Mouse (Mus musculus) cerebral cortex, adult 2 months (tissue): ENCODE results near the gene G430095P16Rik.

Experiments
- WGBS: fragments of 180-500 bp; shearing (Covaris S2); methylation state at CpG from one replicate; pipeline ENCODE4 v1.1.7; 2018; 5-methylcytosine and 5-hydroxymethylcytosine counted together

Gene G430095P16Rik

DNA sequence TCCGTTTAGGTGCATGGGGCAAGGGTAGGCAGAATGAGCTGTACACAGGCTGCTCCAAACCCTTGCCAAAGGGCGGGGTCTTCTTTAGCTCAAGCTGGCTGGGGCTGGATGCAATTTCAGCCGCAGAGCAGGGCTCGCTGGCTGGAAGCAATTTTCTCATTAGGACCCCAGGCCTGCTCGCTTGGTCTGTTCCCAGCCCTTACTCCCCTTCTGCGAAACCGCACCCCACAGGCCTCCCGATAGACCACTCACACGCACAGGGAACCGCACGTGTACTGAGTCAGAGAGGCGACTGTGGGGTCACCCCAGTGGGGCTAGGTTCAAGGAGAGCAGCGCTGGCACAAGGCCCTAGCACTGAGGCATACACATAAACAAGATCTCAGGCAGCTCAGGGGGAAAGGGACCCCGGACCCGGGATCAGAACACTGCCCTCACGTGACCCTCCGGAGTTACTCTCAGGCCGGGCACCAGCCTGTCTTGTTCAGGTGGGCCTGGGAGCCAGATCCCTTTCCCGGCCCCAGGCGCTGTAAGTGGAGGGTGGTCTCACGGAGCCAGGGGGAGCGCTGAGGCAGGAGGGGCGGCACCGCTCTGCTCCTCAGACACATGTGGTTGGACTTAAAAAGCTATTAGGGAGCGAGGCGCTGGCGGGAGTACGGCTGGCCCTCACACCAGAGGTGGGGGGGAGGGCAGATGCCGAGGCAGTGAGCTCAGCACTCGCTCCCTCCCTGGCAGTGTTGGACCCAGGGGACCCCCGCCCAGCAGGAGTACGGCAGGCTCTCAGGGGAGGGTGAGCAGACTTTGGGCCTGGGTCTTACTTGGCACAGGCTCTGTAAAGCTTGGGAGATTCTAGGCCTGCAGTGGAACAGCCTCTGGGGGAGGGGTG, 19.6 kb downstream of the G430095P16Rik start:
- WGBS, result 39% methylated on average over 32 of the region's 32 CpGs

DNA sequence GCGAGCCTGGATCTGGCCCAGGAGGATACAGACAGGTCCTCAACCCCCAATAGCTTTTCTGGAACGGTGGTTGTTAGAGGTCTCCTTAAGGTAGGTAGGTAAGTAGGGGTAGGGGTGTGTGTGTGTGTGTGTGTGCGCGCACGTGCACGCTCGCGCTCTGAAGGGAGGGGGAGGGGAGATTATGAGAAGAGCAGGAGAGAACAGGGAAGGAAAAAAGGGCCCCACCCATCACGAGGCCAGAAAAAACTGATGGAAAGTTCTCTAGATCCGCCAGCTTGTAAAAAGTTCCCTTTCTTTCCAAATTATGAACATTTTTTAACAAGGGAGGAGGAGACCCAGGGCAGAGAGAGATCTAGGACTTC, 20.2 kb downstream of the G430095P16Rik start:
- WGBS, result 45% methylated on average over 10 of the region's 10 CpGs

DNA sequence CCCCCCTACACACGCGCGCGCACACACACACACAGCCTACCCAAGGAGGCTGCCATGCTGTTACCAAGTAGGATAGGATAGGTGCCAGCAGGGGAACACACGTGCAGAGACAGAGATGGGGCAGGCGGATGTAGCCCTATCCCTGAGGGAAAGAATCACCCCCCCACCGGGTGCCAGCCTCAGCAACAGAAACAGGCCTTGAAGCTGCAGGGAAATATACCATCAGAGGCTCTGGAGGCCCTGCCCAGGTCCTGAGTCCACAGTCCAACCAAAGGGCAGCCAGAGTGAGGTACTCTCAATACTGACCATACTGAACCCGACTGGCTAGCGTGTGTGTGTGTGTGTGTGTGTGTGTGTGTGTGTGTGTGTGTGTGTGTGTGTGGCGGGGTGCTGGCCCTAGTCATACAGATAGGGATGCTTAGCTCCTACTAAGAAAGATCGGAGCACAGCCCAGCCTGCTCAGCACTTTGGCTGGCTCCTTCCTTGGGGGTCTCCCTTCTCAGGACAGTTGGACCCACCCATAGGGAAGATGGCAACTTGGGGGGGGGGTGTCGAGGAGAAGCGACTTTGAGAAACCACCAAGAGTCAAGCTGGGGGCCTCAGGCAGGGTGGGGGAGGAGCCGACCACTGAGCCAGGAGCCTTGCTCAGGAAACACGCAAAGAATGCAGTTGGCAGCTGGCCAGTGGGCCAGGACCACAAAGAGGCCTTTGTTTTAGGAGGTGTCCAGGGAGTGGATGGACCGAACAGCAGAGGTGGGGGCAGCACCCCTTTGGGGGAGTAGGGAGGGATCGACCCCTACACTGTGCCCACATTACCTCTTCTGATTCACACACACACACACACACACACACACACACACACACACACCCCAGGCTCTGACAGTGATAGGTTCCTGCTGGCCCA, 21.0 kb downstream of the G430095P16Rik start:
- WGBS, result 25% methylated on average over 16 of the region's 17 CpGs

DNA sequence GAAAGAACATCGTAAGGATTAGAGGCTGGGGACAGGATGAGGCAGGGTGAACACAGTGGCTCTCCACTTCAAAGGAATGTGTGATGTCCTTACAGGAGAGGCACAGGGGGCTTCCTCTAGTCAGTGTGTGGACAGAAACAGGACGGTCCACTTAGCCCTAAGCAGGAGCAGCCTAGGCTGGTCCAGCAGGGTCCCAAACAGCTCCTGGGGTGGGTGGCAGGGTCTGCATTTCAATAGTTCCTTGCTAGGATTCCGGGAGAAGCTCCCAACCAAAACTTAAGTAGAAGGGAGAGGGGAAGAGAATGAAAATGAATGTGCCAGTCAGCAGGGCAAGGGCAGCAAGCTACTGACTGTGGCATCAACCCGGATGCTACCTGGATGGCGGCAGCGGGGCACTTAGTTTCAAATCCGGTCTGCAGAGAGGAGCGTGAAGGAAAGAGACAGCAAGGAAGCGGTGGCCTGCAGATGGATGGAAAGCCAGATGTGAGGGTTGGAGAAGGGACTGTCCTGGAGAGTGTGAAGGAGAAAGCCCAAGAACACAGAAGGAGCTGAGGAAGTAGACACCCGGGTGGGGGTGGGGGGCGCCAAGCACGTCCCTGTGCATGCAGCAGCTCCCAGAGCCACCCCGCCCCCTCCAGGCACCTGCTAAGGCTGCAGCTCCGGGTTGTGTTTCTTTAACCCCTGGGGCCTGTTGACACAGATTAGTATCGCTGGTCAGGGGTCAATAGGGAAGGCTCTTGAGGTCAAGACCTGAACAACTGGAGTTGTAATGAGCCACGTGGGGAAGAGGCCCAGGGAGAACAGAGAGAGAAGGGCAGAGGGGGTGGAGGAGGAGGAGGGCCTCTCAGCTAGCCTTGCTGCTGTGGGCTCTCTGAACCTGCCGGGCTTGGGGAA, 22.5 kb downstream of the G430095P16Rik start:
- 22% methylated on average over 17 of the region's 17 CpGs for WGBS

DNA sequence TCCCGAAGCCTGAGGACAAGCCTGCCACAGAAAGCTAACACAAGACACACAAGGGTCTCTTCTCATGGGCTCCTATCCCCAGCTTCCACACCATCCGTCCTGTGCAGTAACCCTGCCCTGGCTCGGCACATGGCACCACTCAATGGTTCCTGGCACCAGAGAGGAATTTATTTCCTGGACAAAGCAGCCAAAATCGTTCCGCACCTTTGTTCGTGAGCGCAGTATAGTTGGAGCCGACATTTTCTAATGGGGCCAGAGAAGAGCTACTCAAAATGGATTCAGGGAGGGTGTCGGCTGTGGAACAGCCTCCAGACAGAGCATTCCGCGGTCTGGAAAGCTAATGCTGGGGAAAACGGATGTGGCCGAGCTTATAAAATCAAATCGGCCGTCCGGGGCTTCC, 26.7 kb downstream of the G430095P16Rik start:
- 29% methylated on average over 16 of the region's 16 CpGs for WGBS

DNA sequence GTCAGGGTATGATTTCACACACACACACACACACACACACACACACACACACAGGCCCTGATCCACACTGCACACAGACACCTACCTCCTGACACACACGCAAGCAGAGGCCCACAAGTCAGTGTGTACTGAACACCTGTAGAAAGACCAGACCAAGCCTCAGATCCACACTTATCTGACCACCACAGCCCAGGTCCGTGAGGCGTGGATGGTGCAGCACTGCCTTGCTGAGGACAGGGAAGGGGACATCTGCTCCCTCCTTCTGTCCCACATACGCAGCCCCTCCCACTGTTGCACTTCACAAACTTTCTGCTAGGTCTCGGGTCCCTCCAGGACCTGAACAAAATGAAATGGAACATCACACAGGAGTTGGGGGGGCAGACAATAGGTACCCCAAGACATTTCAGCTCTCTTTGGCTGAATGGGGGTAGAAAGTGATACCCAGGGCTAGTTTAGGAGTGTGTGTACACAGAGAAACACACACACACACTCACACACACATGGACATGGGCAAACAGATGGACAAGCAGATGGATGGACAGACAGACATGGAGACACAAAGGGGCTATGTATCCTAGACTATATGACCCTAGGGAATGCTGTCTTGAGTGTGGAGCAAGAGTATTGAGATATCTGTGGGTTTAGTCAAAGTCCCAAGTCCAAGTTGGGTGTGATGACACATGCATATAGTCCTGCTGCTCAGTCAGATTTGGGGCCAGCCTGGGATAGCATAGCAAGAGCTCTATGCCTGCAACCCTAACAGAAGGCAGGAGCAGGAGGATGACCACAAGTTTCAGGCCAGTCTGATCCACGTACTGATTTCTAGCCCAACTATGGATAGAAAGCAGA, 30.2 kb downstream of the G430095P16Rik start:
- WGBS, result 56% methylated on average over 6 of the region's 6 CpGs

DNA sequence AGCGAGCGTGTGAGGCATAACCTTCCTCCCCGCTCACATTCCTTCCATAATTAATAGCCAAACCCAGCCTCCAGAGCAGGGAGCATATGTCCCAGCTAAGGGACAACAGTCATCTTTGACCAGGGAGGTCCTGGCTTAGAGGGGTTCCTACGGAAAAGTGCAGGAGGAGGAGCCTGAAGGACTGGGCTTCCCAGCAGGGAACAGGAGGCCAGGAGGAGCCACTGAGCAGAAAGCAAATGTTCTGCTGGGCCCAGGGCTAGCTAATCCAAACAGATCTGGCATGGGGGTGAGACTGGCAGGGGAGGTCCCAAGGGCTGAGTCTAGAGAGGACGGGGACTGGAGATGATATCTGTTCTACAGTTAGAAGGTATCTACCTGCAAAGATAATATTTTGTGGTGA, 34.7 kb downstream of the G430095P16Rik start:
- WGBS, result 55% methylated on average over 5 of the region's 5 CpGs

DNA sequence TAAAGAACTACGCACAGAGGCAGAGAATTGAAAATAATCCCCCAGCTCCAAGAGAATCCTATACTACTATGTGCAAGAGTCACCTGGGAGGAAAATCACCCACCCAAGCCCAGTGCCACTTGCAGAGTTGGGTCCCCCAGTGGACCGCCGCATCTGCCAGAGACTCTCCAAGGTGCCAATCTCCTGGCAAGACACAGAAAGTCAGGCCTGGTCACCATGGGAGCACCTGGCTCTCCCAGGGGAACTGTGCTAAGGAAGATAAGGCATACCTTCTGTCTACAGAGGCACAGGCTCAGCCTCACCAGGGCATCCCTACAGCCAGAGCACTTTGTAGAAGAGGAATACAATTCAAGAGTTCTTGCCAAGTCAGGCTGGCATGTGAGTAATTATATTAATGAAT, 35.5 kb downstream of the G430095P16Rik start:
- 75% methylated on average over 3 of the region's 3 CpGs for WGBS

DNA sequence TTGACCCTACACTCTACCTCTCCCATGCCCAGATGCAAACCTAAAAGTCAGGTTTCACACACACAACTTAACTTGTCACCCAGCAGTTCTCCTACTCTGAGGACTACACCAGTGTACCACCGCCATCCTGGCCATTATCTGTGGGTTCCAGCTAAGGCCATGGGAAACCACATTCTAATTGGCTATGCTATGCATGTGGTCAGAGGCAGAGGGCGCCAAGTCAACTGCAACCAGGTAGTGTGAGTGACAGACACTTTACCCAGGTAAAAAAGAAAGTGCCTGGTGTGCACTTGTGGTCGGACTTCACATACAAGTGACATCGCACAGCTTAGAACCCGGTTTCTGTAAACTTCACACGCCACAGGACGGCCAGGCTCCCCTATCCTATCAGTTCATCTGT, 36.3 kb downstream of the G430095P16Rik start:
- WGBS, result 64% methylated on average over 7 of the region's 7 CpGs

DNA sequence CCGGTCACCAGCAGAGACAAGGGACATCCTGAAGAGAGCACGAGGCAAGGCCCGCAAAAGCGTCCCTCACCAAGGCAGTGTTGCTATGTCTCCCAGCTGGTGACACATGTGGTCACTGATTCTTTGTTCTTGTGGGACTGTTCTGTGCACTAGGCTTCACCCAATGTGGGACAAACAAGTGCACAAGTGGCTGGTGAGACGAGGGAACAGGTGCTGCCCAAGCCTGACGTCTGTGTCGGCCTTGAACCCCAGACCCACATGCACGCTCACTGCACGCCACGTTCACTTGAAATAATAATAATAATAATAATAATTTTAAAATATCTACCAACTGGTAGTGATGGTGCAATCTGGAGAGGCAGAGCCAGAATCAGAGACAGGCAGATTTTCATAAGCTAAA, 36.9 kb downstream of the G430095P16Rik start:
- 59% methylated on average over 10 of the region's 10 CpGs for WGBS

DNA sequence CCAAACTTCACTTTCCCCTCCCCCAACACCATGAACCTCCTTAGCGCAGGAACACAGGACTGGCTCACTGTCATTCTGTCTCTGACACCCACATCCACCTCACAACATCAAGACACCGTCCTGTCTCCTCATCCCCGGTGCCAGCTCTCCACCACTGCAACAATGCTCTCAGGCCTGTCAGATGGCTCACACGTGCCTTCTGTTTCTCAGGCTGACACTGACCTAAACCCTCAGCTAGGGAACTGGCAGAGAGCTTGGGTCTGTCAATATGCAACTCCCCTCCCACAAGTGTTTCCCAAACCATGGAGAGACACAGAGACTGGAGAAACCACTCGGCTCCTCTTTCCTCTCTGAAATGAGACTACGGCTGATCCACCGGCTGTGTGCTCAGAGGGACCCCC, 37.6 kb downstream of the G430095P16Rik start:
- 33% methylated on average over 7 of the region's 7 CpGs for WGBS

DNA sequence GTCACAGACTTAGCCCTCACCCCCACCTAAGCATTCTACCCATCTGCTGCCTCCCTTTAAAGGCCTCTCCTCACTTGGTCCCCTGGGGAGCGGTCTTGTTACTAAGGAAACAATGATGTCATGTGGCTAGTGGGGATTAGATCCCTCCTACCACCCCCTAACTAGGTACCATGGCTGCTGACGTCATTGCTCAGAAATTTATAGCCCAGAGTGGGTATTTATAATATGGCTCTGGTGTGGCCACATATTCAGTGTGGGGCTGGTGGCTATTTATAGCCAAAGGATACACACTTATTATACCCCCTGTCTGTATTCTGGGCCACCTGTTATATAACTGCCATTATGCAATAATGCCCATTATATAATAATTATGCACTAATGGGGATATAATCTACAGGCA, 38.1 kb downstream of the G430095P16Rik start:
- 33% methylated on average over 2 of the region's 2 CpGs for WGBS

DNA sequence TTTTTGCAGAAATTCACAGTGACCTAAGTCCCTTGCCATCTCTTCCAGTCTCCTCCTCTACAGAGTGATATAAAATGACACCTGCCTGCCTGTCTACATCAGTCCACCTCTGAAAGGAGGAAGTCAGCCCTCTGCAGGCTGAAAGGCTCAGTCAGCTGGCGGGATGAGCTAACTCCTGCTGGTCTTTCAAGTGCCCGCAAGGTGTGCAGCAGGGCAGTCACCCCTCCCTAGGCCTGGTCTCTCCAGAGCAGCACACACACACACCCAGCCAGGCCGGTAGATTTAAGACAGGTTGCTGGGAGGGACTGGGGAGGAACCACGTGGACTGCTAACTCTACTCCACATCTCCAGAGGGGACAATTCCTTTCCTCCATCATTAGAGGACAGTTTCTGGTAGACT, 41.3 kb downstream of the G430095P16Rik start:
- WGBS, result 43% methylated on average over 4 of the region's 4 CpGs

DNA sequence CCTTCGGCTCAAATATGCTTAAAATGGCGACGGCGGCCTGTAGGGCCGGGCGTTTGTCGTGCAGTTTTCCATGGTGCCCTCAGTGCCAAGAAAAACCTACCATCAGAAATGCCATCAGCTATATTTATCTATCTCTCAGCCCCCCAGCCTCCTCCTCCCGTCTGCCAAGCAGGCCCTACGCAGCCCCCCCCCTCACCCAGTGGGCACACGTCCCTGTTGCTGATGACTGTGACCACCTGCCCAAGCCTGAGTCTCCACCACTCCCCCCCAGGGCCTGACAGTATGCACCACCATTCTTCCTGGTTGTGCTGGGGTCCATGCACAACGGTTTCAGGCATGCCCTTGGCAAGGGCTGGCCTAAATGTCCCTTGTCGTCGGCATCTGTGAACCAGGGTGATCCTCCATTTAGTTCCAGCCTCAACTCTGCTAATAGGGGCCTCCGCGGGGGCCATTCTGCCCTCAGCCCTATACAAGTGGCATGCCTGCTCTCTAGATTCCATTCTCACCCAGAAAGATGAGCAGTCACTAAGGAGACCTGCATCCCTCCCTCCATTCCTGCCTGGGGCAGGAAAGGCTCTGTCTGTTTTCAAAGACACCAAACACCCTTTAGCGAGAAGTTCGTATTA, 42.2 kb downstream of the G430095P16Rik start:
- 37% methylated on average over 17 of the region's 17 CpGs for WGBS

DNA sequence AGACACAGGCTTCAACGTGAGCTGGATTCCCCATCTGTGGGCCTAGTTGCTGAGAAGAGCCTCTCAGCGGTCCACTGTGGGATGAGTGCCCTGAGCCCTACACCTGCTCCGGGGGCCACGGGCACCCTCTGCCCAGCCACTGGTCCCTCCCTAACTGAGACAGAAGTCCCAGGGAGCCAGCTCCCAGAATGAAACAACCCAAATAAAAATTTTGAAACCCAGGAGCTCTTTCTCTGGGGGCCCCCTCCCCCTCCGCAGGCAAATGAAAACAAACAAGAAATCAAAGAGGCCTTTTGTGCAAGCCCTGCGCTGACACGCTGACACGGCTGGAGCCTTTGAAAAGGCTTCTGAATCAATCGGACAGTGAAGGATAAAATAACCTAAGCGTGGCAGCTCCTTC, 42.8 kb downstream of the G430095P16Rik start:
- WGBS, result 21% methylated on average over 10 of the region's 10 CpGs

DNA sequence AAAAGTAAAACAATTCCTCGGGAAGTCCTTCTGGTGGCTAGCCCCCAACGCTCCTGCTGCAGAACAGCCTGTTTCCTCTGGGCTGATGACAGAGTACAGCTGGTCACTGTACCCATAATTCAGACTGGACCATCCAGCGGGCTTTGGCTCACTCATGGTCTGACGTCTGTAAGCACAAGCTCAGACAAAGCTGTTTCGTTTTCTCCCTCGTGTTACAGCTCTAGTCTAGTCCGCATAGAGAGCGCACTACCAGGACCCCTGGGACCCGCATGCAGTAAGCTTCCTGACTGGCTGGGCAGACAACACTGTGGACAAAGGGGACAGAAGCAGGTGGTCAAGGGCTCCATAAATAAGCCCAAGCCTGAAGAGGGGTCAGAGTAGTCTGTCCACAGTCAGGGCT, 43.6 kb downstream of the G430095P16Rik start:
- 26% methylated on average over 9 of the region's 9 CpGs for WGBS

DNA sequence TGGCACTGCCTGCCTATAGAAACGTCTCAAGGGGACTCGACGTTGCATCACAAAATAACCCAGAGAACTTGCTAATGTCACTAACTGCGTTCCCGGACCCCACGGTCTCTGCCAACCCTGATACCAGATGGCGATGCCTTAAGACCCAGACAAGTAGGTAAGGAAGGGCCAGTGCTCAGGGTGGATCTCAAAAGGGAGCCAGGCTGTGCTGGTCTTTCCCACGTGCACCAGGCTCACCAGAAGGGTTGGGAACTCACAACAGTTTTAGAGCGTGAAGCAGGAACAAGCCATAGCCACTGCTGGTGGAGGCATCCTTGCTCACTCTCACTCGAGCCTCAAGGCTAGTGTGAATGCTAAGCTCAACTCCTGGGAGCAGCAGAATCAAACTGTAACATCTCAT, 44.4 kb downstream of the G430095P16Rik start:
- 48% methylated on average over 10 of the region's 10 CpGs for WGBS

DNA sequence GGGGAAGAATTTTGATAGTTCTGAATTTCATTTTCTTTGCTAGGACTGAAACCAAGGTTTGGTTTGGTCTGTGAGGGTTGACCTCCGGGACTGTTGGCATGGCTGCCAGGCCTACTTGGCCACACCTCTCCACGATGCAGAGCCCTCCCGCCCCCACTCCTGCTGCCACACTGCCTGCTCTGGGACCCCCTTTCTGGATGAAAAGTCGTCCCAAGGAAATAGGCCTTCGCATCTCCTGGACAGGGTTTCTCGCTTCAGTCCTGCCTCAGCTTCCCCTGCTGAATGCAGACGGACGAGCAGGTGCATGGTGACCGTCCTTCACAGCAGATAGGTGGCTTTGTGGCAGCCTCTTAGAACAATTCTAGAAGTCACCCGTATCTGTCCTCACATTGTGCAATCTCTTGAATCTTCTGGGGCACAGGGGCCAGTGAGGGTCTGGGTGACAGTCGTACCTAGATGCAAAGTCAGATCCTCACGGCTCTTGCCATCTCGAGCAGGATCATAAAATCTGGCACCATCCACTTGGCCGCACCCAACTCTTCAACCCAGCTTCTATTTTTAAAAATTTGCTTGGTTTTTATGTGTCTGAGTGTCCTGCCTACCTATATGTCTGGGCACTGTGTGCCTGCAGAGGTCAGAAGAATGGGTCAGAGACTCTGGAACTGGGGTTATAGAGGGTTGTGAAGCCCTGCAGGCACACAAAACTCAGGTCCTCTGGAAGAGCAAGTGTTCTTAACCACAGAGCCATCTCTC, 45.7 kb downstream of the G430095P16Rik start:
- 55% methylated on average over 14 of the region's 14 CpGs for WGBS

DNA sequence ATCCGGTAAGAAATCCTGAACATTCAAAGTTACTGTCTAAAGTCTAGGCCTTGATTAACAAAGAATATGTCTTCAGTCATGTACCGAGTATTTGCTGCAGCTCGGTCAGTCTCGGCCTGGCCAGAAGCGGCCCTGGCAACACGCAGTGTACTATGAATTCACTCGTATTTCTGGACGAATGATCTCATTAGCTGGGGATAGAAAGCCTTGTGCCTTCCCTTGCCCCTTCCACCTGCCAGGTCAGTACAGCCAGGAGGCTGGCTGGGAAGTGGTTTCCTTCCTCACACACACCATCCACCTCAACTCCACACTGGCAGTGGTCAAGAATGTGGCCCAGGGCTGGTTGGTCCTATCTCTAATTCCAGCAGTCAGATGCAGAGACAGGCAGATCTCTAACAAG, 46.5 kb downstream of the G430095P16Rik start:
- 44% methylated on average over 8 of the region's 8 CpGs for WGBS
